Mouse (Mus musculus) granulocyte monocyte progenitor cell, adult 5-6 weeks (primary cell): ENCODE data around the gene Mgat5b. TPM values are rescaled to one million over a fixed set of nuclear protein-coding genes. Genes with fewer than 3 reads are reported as not detected.
"Not testable (repeated sequence)": the region's sequence is repeated elsewhere in the genome, so short reads cannot be mapped to it uniquely, and the experiment has no call there.

ENCODE experiments used
- ATAC-seq: replicated peaks from 2 replicates; pipeline ENCODE4 v1.8.0; 2016; ENCODE audit warnings: mild to moderate bottlenecking, moderate TSS enrichment, inconsistent platforms; ENCODE audit not compliant: poor library complexity, severe bottlenecking
- total RNA-seq, 2 experiments: library from RNA; stranded (forward) in 1 of 2; stranded (reverse) in 1 of 2; fragments of 200-712, 200-1000 nt in 1 of 2; fragments of >200 nt in 1 of 2; fragmentation: Nextera tagmentation in 1 of 2; gene quantifications; 2 replicates each; pipeline ENCODE4 v1.2.3; 2014 to 2017

The Mgat5b gene
- not detected in 2 replicates for total RNA-seq (2014; fragmentation: Nextera tagmentation)
- total RNA-seq (2017), result not detected in 2 replicates

GRCm38 (mm10) chr11:116918323-116919185 is at the start of gene Mgat5b:
TSS of gene Mgat5b (plus strand) at chr11:116918863.
- ATAC-seq, result peak; percentile 85

- ATAC-seq, result no peak
Measured at GRCm38 (mm10) chr11:116869223-116869622, 49.4 kb upstream of the Mgat5b start.

GRCm38 (mm10) chr11:116869641-116870040 is 49.0 kb upstream of the Mgat5b start:
- ATAC-seq, result no peak

GRCm38 (mm10) chr11:116871538-116871937 is 47.1 kb upstream of the Mgat5b start:
- ATAC-seq, result no peak

- no peak for ATAC-seq
Measured at GRCm38 (mm10) chr11:116873987-116874386, 44.7 kb upstream of the Mgat5b start.

- ATAC-seq, result no peak
Measured at GRCm38 (mm10) chr11:116878454-116878853, 40.2 kb upstream of the Mgat5b start.

- no peak for ATAC-seq
Measured at GRCm38 (mm10) chr11:116880839-116881238, 37.8 kb upstream of the Mgat5b start.

GRCm38 (mm10) chr11:116881440-116881839 is 37.2 kb upstream of the Mgat5b start:
- no peak for ATAC-seq

- ATAC-seq, result no peak
Measured at GRCm38 (mm10) chr11:116882446-116882845, 36.2 kb upstream of the Mgat5b start.

- no peak for ATAC-seq
Measured at GRCm38 (mm10) chr11:116884061-116884460, 34.6 kb upstream of the Mgat5b start.

GRCm38 (mm10) chr11:116885275-116886151 is 33.1 kb upstream of the Mgat5b start:
- ATAC-seq, result peak; percentile 62

- ATAC-seq, result no peak
Measured at GRCm38 (mm10) chr11:116887136-116887535, 31.5 kb upstream of the Mgat5b start.

- ATAC-seq, result no peak
Measured at GRCm38 (mm10) chr11:116893532-116894442, 24.9 kb upstream of the Mgat5b start.

- no peak for ATAC-seq
Measured at GRCm38 (mm10) chr11:116895402-116895801, 23.3 kb upstream of the Mgat5b start.

- ATAC-seq, result no peak
Measured at GRCm38 (mm10) chr11:116899247-116899646, 19.4 kb upstream of the Mgat5b start.

- not testable (repeated sequence) for ATAC-seq
Measured at GRCm38 (mm10) chr11:116902588-116902987, 16.1 kb upstream of the Mgat5b start.

GRCm38 (mm10) chr11:116905741-116906456 is 12.8 kb upstream of the Mgat5b start:
- ATAC-seq, result no peak

GRCm38 (mm10) chr11:116913573-116913972 is 5.1 kb upstream of the Mgat5b start:
- no peak for ATAC-seq

GRCm38 (mm10) chr11:116914267-116914885 is 4.3 kb upstream of the Mgat5b start:
- no peak for ATAC-seq
